29 mouse cellular contexts compared by ENCODE assay signal in the genomic region with DNA sequence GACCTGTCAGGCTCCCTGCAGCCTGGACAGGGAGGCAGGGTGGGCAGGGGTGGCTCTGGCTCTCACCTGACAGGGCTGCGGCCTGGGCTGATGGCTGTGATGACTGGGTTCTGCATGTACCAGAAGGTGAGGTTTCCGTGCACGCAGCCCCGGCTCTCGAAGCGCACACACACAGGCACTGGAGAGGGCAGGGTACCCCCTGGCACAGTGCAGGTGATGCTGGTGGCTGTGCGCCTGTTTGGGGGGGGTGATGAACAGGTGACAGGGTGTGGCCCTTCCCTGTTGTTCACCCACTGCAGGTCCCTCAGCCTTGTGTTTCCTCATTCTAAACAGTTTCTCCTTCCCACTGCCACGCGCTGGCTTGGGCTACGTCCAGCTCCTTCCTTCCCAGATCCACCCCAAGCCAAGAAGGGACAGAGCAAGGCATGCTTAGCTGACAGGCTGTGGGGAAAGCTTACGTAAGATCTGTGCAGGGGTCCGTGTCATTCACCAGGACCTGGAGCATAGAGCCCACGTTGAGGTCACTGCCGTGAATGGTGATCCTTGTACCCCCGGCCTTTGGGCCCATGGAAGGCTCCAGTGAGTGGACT. TPM values are rescaled to one million over a fixed set of nuclear protein-coding genes. Genes with fewer than 3 reads are reported as not detected.
DNase-seq lines count a peak whose midpoint lies in the region; ATAC-seq and TF ChIP-seq lines count a peak whose summit lies in the region.
"Had no signal": no experiment of that assay in that cellular context is flagged by ENCODE, and none has a peak within 500 bp of the region (broad histone marks: within the 10 kb centered on the region; RNA-seq: fewer than 3 reads in every experiment).

No protein-coding gene starts in this region.

- peak; percentile 4; the same call in 1 of the 2 replicates for ATAC-seq in cerebellum, adult (ENCODE audit: insufficient number of reproducible peaks, low FRiP score, low TSS enrichment)
- ATAC-seq in hindbrain, postnatal 0 days: no peak
- ATAC-seq in hindbrain, embryonic 13.5 days (ENCODE audit: low FRiP score): no peak
- ATAC-seq: intestine, embryonic 16.5 days had no signal

- no peaks in the 10 kb centered on the region for H3K27me3 ChIP-seq in hindbrain, postnatal 0 days (ENCODE audit: insufficient read depth, low read length)
- H3K27me3 ChIP-seq in hindbrain, embryonic 13.5 days: 0 out of 2 replicates have a peak, but pooled peaks cover 8% of the 10 kb centered on the region
- H3K27me3 ChIP-seq in embryonic facial prominence, embryonic 10.5 days (replicated peaks; ENCODE audit: low read depth, poor library complexity, severe bottlenecking): peaks cover 14% of the 10 kb centered on the region
- H3K27me3 ChIP-seq: embryonic facial prominence, embryonic 12.5 days; hindbrain, embryonic 15.5 days; liver, embryonic 13.5 days; neural tube, embryonic 12.5 days; stomach, embryonic 15.5 days had no signal

- H3K4me1 ChIP-seq in hindbrain, postnatal 0 days (ENCODE audit: insufficient read depth, low read length): peaks cover 9% of the 10 kb centered on the region; the same call in 1 of the 2 replicates
- peaks cover 34% of the 10 kb centered on the region for H3K4me1 ChIP-seq in hindbrain, embryonic 13.5 days (replicated peaks)
- H3K4me1 ChIP-seq in embryonic facial prominence, embryonic 10.5 days: peaks cover 52% of the 10 kb centered on the region

- H3K4me3 ChIP-seq in hindbrain, postnatal 0 days (ENCODE audit: low read length): no peak overlapping the region
- no peak overlapping the region for H3K4me3 ChIP-seq in hindbrain, embryonic 13.5 days
- no peak overlapping the region for H3K4me3 ChIP-seq in embryonic facial prominence, embryonic 10.5 days
- H3K4me3 ChIP-seq: embryonic facial prominence, embryonic 12.5 days; forebrain, embryonic 12.5 days; heart, embryonic 15.5 days; hindbrain, embryonic 15.5 days; liver, embryonic 13.5 days; megakaryocyte, embryonic 14.5 days; neural tube, embryonic 12.5 days; stomach, embryonic 15.5 days had no signal

- no peak overlapping the region for H3K4me2 ChIP-seq in hindbrain, postnatal 0 days (ENCODE audit: low read depth, low read length)
- H3K4me2 ChIP-seq in hindbrain, embryonic 13.5 days: no peak overlapping the region
- H3K4me2 ChIP-seq: embryonic facial prominence, embryonic 12.5 days; forebrain, embryonic 12.5 days; heart, embryonic 15.5 days; hindbrain, embryonic 15.5 days; liver, embryonic 13.5 days; neural tube, embryonic 12.5 days; stomach, embryonic 15.5 days had no signal

- peak overlapping the region; percentile 12; the same call in 1 of the 2 replicates for H3K27ac ChIP-seq in hindbrain, postnatal 0 days
- no peak overlapping the region for H3K27ac ChIP-seq in hindbrain, embryonic 13.5 days
- H3K27ac ChIP-seq in embryonic facial prominence, embryonic 10.5 days (replicated peaks): peak overlapping the region; percentile 3; the same call in 1 of the 2 replicates
- H3K27ac ChIP-seq: embryonic facial prominence, embryonic 12.5 days; forebrain, embryonic 12.5 days; heart, embryonic 15.5 days; liver, embryonic 13.5 days; neural tube, embryonic 12.5 days; stomach, embryonic 15.5 days had no signal

- no peaks in the 10 kb centered on the region for H3K9me3 ChIP-seq in hindbrain, postnatal 0 days (ENCODE audit: low read length)
- H3K9me3 ChIP-seq in hindbrain, embryonic 13.5 days: no peaks in the 10 kb centered on the region
- no peaks in the 10 kb centered on the region for H3K9me3 ChIP-seq in embryonic facial prominence, embryonic 10.5 days
- H3K9me3 ChIP-seq: embryonic facial prominence, embryonic 12.5 days; forebrain, embryonic 12.5 days; heart, embryonic 15.5 days; hindbrain, embryonic 15.5 days; liver, embryonic 13.5 days; megakaryocyte, embryonic 14.5 days; neural tube, embryonic 12.5 days; stomach, embryonic 15.5 days had no signal

- DNase-seq in cerebellum, postnatal 4 days (ENCODE audit: low spot score in 2 of 2): no peak
- no peak for DNase-seq in hindbrain, postnatal 0 days (ENCODE audit: low spot score)
- peak; percentile 74 for DNase-seq in cerebellum, adult 9-10 months
- DNase-seq in embryonic facial prominence, embryonic 10.5 days (ENCODE audit: low spot score): no peak
- DNase-seq in spleen, postnatal 4 days (ENCODE audit: low spot score in 2 of 2): no peak
- DNase-seq in adrenal gland, postnatal 10 days: no peak
- DNase-seq: gastrocnemius, postnatal 14 days; heart, postnatal 36 days; liver, embryonic 13.5 days; lung, adult 2 months; lung, postnatal 14 days; midbrain, embryonic 14.5 days; retina, postnatal 1 day; thymus, postnatal 25 days had no signal

- no peaks in the 10 kb centered on the region for H3K36me3 ChIP-seq in hindbrain, postnatal 0 days (ENCODE audit: insufficient read depth, low read length)
- no peaks in the 10 kb centered on the region for H3K36me3 ChIP-seq in hindbrain, embryonic 13.5 days
- 0 out of 2 replicates have a peak, but pooled peaks cover 16% of the 10 kb centered on the region for H3K36me3 ChIP-seq in embryonic facial prominence, embryonic 10.5 days (replicated peaks)
- H3K36me3 ChIP-seq: embryonic facial prominence, embryonic 12.5 days; forebrain, embryonic 12.5 days; heart, embryonic 15.5 days; hindbrain, embryonic 15.5 days; neural tube, embryonic 12.5 days had no signal

- TF ChIP-seq CTCF in hindbrain, postnatal 0 days (IDR thresholded peaks at IDR 0.05; ENCODE audit: low read depth): no peak

- WGBS in hindbrain, postnatal 0 days: 82% methylated on average over 15 of the region's 15 CpGs
- 94% methylated on average over 15 of the region's 15 CpGs for WGBS in hindbrain, embryonic 13.5 days
- 93% methylated on average over 15 of the region's 15 CpGs for WGBS in embryonic facial prominence, embryonic 10.5 days

- H3K9ac ChIP-seq in hindbrain, postnatal 0 days (replicated peaks; ENCODE audit: low read length): no peak overlapping the region
- H3K9ac ChIP-seq in hindbrain, embryonic 13.5 days: no peak overlapping the region
- H3K9ac ChIP-seq: embryonic facial prominence, embryonic 12.5 days; forebrain, embryonic 12.5 days; heart, embryonic 15.5 days; hindbrain, embryonic 15.5 days; liver, embryonic 13.5 days; neural tube, embryonic 12.5 days; stomach, embryonic 15.5 days had no signal

RNA-seq across cellular contexts. Expression of gene H1foo, which starts 22.6 kb away (rescaled TPM):
- total RNA-seq in hindbrain, postnatal 0 days (2014; rRNA removed): 1.0 TPM in 1 of 2 replicates, not detected in the other
- not detected in 2 replicates for polyA plus RNA-seq in hindbrain, postnatal 0 days (2015; fragmentation: Nextera tagmentation; extraction: Ambion mirVana)
- not detected in 2 replicates for polyA plus RNA-seq in hindbrain, embryonic 13.5 days (2015; fragmentation: Nextera tagmentation; extraction: Ambion mirVana)
- not detected in 2 replicates for polyA plus RNA-seq in embryonic facial prominence, embryonic 10.5 days (2016; fragmentation: Nextera tagmentation; extraction: Ambion mirVana)
- not detected for total RNA-seq in adrenal gland, postnatal 10 days (2021)
- total RNA-seq: adrenal gland, postnatal 4 days; gastrocnemius, postnatal 14 days; heart, postnatal 36 days; left cerebral cortex, postnatal 25 days had no signal
- polyA plus RNA-seq: embryonic facial prominence, embryonic 12.5 days; forebrain, embryonic 12.5 days; frontal cortex, adult 2 months; heart, embryonic 15.5 days; hindbrain, embryonic 15.5 days; intestine, embryonic 16.5 days; kidney, embryonic 14.5 days; limb, embryonic 14.5 days; liver, embryonic 13.5 days; lung, adult 2 months; midbrain, embryonic 14.5 days; neural tube, embryonic 12.5 days; stomach, embryonic 15.5 days had no signal

RNA-seq across cellular contexts. Expression of gene Plxnd1, which starts 27.4 kb away (rescaled TPM):
- 31.2 and 36.1 TPM in 2 replicates for total RNA-seq in hindbrain, postnatal 0 days (2014; rRNA removed)
- 6.1 and 8.2 TPM in 2 replicates for polyA plus RNA-seq in hindbrain, postnatal 0 days (2015; fragmentation: Nextera tagmentation; extraction: Ambion mirVana)
- polyA plus RNA-seq in hindbrain, embryonic 13.5 days (2015; fragmentation: Nextera tagmentation; extraction: Ambion mirVana): 9.1 and 11.3 TPM in 2 replicates
- polyA plus RNA-seq in embryonic facial prominence, embryonic 10.5 days (2016; fragmentation: Nextera tagmentation; extraction: Ambion mirVana): 26.8 and 28.1 TPM in 2 replicates
- total RNA-seq in adrenal gland, postnatal 10 days (2021): 100 to 1,000 TPM; 155 to 215 TPM

RNA-seq across cellular contexts. Expression of gene Rho, which starts 35.8 kb away (rescaled TPM):
- total RNA-seq in hindbrain, postnatal 0 days (2014; rRNA removed): 0.37 and 1.1 TPM in 2 replicates
- 0.08 and 0.09 TPM in 2 replicates for polyA plus RNA-seq in hindbrain, postnatal 0 days (2015; fragmentation: Nextera tagmentation; extraction: Ambion mirVana)
- polyA plus RNA-seq in hindbrain, embryonic 13.5 days (2015; fragmentation: Nextera tagmentation; extraction: Ambion mirVana): 0.21 and 0.58 TPM in 2 replicates
- polyA plus RNA-seq in embryonic facial prominence, embryonic 10.5 days (2016; fragmentation: Nextera tagmentation; extraction: Ambion mirVana): 0.33 and 0.51 TPM in 2 replicates
- under 1 TPM; 0.39 to 0.42 TPM for total RNA-seq in adrenal gland, postnatal 10 days (2021)
- total RNA-seq: heart, postnatal 36 days had no signal
- polyA plus RNA-seq: heart, embryonic 15.5 days; kidney, embryonic 14.5 days; liver, embryonic 13.5 days had no signal
